Mouse (Mus musculus): Measurements from ENCODE around the gene L2hgdh. TPM values are rescaled to one million over a fixed set of nuclear protein-coding genes. Genes with fewer than 3 reads are reported as not detected.

The L2hgdh gene
- polyA plus RNA-seq, 1 experiment, result 11.9 TPM

DNA sequence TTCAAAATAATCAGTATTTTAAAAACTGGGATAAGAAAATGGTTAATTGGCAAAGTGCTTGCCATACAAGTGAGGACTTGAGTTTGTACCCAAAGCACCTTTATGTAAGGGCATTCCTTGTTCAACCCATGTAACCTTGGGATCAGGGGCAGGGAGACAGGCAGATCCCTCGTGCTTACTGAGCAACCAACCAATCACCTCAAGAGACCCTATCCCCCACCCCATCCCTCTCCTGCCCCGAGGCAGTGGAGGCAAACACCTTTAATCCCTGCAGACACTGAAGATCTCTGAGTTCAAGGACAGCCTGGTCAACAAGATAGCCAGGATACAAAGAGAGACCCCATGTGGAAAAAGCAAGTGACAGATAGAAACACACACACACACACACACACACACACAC, 1.3 kb downstream of the L2hgdh start:
- Histone ChIP-seq H3K27me3 (ENCODE audit: control insufficient read depth, insufficient read depth, low read length) (no peaks in the 10 kb centered on the region), H3K4me3 (replicated peaks; ENCODE audit: insufficient read depth, low read depth, low read length) (peak overlapping the region; percentile 96), H3K27ac (ENCODE audit: insufficient read depth, low read length) (no peak overlapping the region), H3K4me1 (ENCODE audit: control insufficient read depth, insufficient read depth, low read length) (peaks cover 6% of the 10 kb centered on the region)
- DNase-seq, result peak in 1 of 2 experiments; percentile 8
- 46% methylated on average over 2 of the region's 2 CpGs for WGBS
- TF ChIP-seq POLR2A (IDR thresholded peaks at IDR 0.05; ENCODE audit: borderline replicate concordance, insufficient read depth, low read length), result no peak
- no peak for TF ChIP-seq CTCF (IDR thresholded peaks at IDR 0.05; ENCODE audit: borderline replicate concordance, insufficient read depth, low read depth, low read length)

DNA sequence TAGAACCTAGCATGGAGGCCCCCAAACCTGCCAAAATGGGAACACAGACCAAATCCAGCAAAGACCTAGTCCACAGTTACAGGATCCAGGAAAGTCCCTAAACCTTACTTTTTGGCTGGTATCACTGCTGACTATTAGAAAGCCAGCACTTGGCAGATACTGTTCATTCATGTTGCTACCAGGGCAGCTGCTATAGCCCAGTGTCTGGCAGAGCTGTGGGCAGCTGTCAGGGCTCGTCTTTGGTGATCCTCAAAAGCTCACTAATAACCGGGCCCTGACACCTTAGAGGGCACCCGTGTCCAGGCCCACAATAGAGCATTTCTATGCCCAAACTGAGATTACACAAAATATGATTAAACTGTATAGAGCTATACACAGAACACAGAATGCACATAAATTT, 1.8 kb downstream of the L2hgdh start:
- no peak for DNase-seq
- peaks cover 6% of the 10 kb centered on the region for H3K4me1 ChIP-seq (ENCODE audit: control insufficient read depth, insufficient read depth, low read length)
- 56% methylated on average over 3 of the region's 3 CpGs for WGBS
- no peak overlapping the region for H3K4me3 ChIP-seq (replicated peaks; ENCODE audit: insufficient read depth, low read depth, low read length)
- no peak for TF ChIP-seq POLR2A (IDR thresholded peaks at IDR 0.05; ENCODE audit: borderline replicate concordance, insufficient read depth, low read length)
- TF ChIP-seq CTCF (IDR thresholded peaks at IDR 0.05; ENCODE audit: borderline replicate concordance, insufficient read depth, low read depth, low read length), result no peak
- H3K27ac ChIP-seq (ENCODE audit: insufficient read depth, low read length), result no peak overlapping the region
- no peaks in the 10 kb centered on the region for H3K27me3 ChIP-seq (ENCODE audit: control insufficient read depth, insufficient read depth, low read length)

DNA sequence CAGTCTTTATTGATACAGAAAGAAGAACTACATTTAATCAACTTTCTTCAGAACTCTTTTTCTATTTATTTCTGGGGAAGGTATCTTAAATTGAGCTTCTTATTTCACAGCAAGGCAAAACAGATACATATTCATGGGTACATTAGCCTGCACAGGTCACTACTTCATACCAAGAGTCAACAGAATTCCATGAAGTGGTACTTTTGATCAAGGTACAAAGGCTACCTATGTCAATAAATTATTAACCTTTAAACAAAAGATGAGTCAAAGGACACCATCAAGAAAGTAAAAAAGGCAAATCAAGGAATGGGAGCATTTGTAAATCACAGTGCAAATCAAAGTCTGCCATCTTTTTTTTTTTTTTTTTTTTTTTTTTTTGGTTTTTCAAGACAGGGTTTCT, 11.0 kb downstream of the L2hgdh start:
- H3K27ac ChIP-seq (ENCODE audit: insufficient read depth, low read length), result no peak overlapping the region
- no peaks in the 10 kb centered on the region for H3K4me1 ChIP-seq (ENCODE audit: control insufficient read depth, insufficient read depth, low read length)
- no peak overlapping the region for H3K4me3 ChIP-seq (replicated peaks; ENCODE audit: insufficient read depth, low read depth, low read length)
- DNase-seq, result no peak
- H3K27me3 ChIP-seq (ENCODE audit: control insufficient read depth, insufficient read depth, low read length), result no peaks in the 10 kb centered on the region
- TF ChIP-seq CTCF (IDR thresholded peaks at IDR 0.05; ENCODE audit: borderline replicate concordance, insufficient read depth, low read depth, low read length), result no peak
- no peak for TF ChIP-seq POLR2A (IDR thresholded peaks at IDR 0.05; ENCODE audit: borderline replicate concordance, insufficient read depth, low read length)

DNA sequence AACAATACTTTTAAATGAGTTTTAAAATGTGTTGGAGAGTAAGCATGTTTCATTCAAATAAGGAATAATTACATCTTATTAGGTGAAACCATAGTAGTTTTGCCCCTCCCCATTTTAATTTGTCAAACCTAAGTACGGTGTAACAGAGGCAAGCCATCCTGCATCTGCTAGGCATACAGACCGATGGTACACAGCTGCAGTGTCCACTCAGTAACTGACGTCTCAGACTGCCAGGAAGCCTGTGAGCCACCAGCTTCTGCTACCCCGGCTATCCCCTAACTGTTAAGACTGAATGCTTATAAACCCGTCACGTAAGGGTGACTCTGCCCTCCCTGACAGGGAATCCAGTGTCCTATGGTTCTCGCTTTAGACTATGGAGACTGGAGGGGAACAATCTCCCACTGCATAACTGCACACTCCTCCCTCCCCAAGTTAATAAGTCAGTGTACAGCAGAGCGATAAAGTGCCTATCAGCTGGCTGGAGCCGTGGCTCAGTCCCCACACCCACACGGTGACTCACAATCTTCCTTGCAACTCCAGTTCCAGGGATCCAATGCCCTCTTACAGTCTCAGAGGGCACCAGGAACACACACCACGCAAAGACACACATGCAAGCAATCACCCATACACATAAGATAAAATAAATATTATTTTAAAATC, 19.7 kb downstream of the L2hgdh start:
- TF ChIP-seq POLR2A (IDR thresholded peaks at IDR 0.05; ENCODE audit: borderline replicate concordance, insufficient read depth, low read length), result no peak
- TF ChIP-seq CTCF (IDR thresholded peaks at IDR 0.05; ENCODE audit: borderline replicate concordance, insufficient read depth, low read depth, low read length), result no peak
- no peak overlapping the region for H3K4me3 ChIP-seq (replicated peaks; ENCODE audit: insufficient read depth, low read depth, low read length)
- DNase-seq, result no peak
- no peaks in the 10 kb centered on the region for H3K27me3 ChIP-seq (ENCODE audit: control insufficient read depth, insufficient read depth, low read length)
- no peak overlapping the region for H3K27ac ChIP-seq (ENCODE audit: insufficient read depth, low read length)
- H3K4me1 ChIP-seq (ENCODE audit: control insufficient read depth, insufficient read depth, low read length), result no peaks in the 10 kb centered on the region
- WGBS, result 85% methylated on average over 11 of the region's 11 CpGs

DNA sequence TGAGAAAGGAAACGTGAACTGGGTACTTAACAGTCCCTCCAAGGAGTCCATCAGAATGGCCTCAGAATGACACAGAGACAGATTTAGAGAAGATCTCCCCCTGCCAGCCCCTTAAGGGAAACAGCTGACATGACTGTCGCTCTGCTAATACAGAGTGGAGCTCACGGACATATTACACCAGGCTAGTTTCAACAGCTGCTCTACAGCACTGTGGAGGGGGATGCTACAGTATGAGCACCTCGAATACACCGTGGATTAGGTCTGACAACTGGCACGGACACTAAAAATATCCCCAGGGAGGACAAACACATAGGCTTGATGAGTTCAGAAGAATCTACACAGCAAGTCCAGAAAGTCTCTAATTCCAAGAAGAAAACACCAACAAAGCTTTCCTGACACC, 26.3 kb downstream of the L2hgdh start:
- TF ChIP-seq CTCF (IDR thresholded peaks at IDR 0.05; ENCODE audit: borderline replicate concordance, insufficient read depth, low read depth, low read length), result no peak
- TF ChIP-seq POLR2A (IDR thresholded peaks at IDR 0.05; ENCODE audit: borderline replicate concordance, insufficient read depth, low read length), result no peak
- H3K27ac ChIP-seq (ENCODE audit: insufficient read depth, low read length), result no peak overlapping the region
- no peak for DNase-seq
- H3K4me3 ChIP-seq (replicated peaks; ENCODE audit: insufficient read depth, low read depth, low read length), result no peak overlapping the region
- H3K4me1 ChIP-seq (ENCODE audit: control insufficient read depth, insufficient read depth, low read length), result no peaks in the 10 kb centered on the region
- H3K27me3 ChIP-seq (ENCODE audit: control insufficient read depth, insufficient read depth, low read length), result no peaks in the 10 kb centered on the region
- 79% methylated on average over 6 of the region's 6 CpGs for WGBS

DNA sequence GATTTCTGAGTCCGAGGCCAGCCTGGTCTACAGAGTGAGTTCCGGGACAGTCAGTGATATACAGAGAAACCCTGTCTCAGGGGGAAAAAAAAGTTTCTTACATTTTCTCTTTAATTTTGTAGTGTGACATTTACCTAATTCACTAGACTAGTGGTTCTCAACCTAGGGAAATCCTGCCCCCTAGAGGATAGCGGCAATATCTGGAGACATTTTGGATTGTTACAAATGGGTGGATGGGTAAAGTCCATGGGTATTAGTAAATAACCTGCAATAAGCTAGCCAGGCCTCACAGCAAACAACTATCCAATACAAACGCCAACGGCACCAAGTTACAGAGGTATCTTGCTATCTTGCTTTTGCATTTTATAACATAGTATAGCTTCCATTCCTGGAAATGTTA, 27.9 kb downstream of the L2hgdh start:
- TF ChIP-seq POLR2A (IDR thresholded peaks at IDR 0.05; ENCODE audit: borderline replicate concordance, insufficient read depth, low read length) (no peak), CTCF (IDR thresholded peaks at IDR 0.05; ENCODE audit: borderline replicate concordance, insufficient read depth, low read depth, low read length) (peak; percentile 15; the same call in 1 of the 2 replicates)
- WGBS, result 70% methylated on average over 5 of the region's 5 CpGs
- no peak overlapping the region for H3K27ac ChIP-seq (ENCODE audit: insufficient read depth, low read length)
- H3K4me3 ChIP-seq (replicated peaks; ENCODE audit: insufficient read depth, low read depth, low read length), result no peak overlapping the region
- peak; percentile 36 to 63 for DNase-seq
- H3K4me1 ChIP-seq (ENCODE audit: control insufficient read depth, insufficient read depth, low read length), result no peaks in the 10 kb centered on the region
- H3K27me3 ChIP-seq (ENCODE audit: control insufficient read depth, insufficient read depth, low read length), result no peaks in the 10 kb centered on the region

DNA sequence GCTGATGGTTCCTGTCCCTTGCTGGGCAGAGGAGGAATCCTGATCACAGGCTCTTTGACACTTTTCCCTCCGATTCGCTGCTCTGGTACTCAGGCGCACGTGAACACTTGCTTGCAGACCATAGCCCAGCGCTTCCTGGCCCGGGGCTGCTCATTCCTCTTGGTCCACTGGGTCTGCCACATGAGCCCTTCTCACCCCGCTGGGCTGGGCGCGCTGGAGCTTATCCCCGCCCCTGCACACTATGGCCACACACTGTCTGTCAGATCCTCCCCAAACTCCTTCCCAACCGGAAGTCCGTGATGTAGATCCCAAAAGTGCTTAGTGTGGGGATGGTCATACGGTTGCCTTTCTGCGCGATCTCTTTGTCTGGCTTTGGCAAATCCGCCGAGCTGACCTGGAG, 31.2 kb downstream of the L2hgdh start:
- TF ChIP-seq POLR2A (IDR thresholded peaks at IDR 0.05; ENCODE audit: borderline replicate concordance, insufficient read depth, low read length) (no peak), CTCF (IDR thresholded peaks at IDR 0.05; ENCODE audit: borderline replicate concordance, insufficient read depth, low read depth, low read length) (no peak)
- Histone ChIP-seq H3K27me3 (ENCODE audit: control insufficient read depth, insufficient read depth, low read length) (no peaks in the 10 kb centered on the region), H3K4me3 (replicated peaks; ENCODE audit: insufficient read depth, low read depth, low read length) (no peak overlapping the region), H3K27ac (ENCODE audit: insufficient read depth, low read length) (no peak overlapping the region), H3K4me1 (ENCODE audit: control insufficient read depth, insufficient read depth, low read length) (no peaks in the 10 kb centered on the region)
- no peak for DNase-seq
- WGBS, result 73% methylated on average over 17 of the region's 17 CpGs

DNA sequence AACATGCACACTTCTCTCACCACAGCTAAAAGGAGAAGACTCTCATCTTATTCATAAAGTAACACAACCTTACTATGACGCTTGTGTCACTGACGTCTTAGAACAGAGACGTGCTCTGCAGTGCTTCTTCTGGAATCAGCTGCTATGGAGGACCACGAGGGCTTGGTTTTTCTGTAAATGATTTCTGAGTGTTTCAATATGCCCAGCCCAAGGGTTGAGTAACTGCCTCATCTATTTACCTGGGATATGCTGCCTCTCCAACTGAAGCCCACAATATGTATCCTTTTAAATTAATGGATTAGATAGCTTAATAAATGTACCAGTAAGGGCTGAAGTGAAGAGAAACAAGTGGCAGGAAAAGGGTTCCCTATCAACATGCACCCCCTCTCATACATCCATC, 34.0 kb downstream of the L2hgdh start:
- Histone ChIP-seq H3K27me3 (ENCODE audit: control insufficient read depth, insufficient read depth, low read length) (no peaks in the 10 kb centered on the region), H3K27ac (ENCODE audit: insufficient read depth, low read length) (no peak overlapping the region), H3K4me3 (replicated peaks; ENCODE audit: insufficient read depth, low read depth, low read length) (no peak overlapping the region), H3K4me1 (ENCODE audit: control insufficient read depth, insufficient read depth, low read length) (no peaks in the 10 kb centered on the region)
- 94% methylated on average over 4 of the region's 4 CpGs for WGBS
- TF ChIP-seq CTCF (IDR thresholded peaks at IDR 0.05; ENCODE audit: borderline replicate concordance, insufficient read depth, low read depth, low read length) (no peak), POLR2A (IDR thresholded peaks at IDR 0.05; ENCODE audit: borderline replicate concordance, insufficient read depth, low read length) (no peak)
- no peak for DNase-seq
